Mouse (Mus musculus): ENCODE results near the gene Tmem119. TPM values are rescaled to one million over a fixed set of nuclear protein-coding genes. Genes with fewer than 3 reads are reported as not detected.

The Tmem119 gene
- total and polyA plus RNA-seq, 2 experiments from 2014 or later, result 12.4 to 28.4 TPM

DNA sequence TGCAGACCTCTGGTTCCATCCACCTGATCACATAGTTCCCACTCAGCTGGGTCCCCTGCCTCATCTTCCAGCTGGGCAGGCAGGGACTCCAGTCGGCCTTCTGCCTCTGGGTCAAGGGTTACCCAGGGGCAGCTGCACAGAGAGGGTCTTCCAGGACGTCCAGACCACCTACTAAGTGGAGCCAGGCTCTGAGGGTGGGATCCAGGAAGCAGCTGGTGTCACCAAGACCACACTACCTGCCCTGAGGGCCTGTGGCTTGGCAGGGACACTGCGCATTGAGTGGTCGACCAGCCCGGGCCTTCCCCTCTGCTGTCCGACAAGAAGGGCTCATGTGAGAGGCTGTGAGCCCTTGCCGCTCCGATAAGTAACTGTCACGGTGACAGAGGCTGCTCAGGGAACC lies 7.4 kb upstream of the Tmem119 start:
- H3K4me1 ChIP-seq (ENCODE audit: control insufficient read depth, insufficient read depth), result no peaks in the 10 kb centered on the region
- H3K4me2 ChIP-seq (ENCODE audit: low read depth, low read length), result no peak overlapping the region
- no peak for DNase-seq (ENCODE audit: low spot score)
- no peaks in the 10 kb centered on the region for H3K36me3 ChIP-seq (replicated peaks; ENCODE audit: control insufficient read depth, insufficient read depth, low read length)
- TF ChIP-seq CTCF (IDR thresholded peaks at IDR 0.05; ENCODE audit: low read depth) (no peak), EP300 (IDR thresholded peaks at IDR 0.05; ENCODE audit: low read depth) (no peak)
- 0 out of 2 replicates have a peak, but pooled peaks cover 3% of the 10 kb centered on the region for H3K9me3 ChIP-seq (replicated peaks; ENCODE audit: control insufficient read depth, low read length)
- H3K4me3 ChIP-seq (ENCODE audit: low read depth, low read length), result no peak overlapping the region
- WGBS, result 46% methylated on average over 9 of the region's 9 CpGs
- no peak overlapping the region for H3K9ac ChIP-seq (replicated peaks; ENCODE audit: low read depth, low read length)
- ATAC-seq (ENCODE audit: insufficient read depth, low read depth), result 0 out of 2 replicates have a peak, but pooled peaks have one; percentile 11
- 0 out of 2 replicates have a peak, but pooled peaks cover 4% of the 10 kb centered on the region for H3K27me3 ChIP-seq (ENCODE audit: control insufficient read depth, insufficient read depth, low read length)
- H3K27ac ChIP-seq (ENCODE audit: low read depth), result no peak overlapping the region

DNA sequence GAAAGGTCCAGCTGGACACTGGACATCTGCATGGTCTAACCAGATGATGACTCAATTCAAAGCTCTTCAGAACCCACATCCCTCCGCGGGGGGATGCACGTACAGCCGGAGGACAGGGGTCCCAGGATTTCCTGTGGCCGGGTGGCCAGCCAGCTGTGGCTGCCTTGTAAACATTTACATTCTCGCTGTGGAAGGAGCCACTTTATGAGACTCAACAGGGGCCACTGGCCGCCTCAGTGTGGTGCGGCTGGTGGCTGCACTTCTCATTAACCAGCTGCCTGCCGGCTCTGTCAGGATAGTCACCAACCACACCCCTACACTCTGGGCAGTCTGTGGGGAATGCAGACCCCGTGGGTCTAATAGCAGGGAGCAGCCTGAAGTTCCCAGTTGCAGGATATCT lies 6.1 kb upstream of the Tmem119 start:
- ATAC-seq (ENCODE audit: insufficient read depth, low read depth), result no peak

DNA sequence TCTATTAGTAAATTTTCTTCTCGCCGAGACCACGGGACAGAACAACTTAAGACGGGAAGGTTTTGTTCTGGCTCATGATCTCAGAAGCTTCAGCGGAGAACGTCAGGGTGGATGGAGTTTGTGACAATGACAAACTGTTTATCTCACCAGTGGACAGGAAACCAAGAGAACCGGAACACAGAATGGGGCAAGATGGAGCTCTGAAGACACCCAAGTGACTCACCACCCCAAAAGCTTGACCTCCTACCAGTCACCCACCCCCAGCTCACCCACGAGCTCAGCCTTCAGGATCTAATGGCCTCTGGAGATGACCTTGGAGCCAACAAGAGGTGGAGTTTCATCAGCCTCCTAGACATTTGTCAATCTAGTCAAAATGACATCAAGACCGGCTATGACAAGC lies 5.0 kb upstream of the Tmem119 start:
- no peak for ATAC-seq (ENCODE audit: insufficient read depth, low read depth)
- Histone ChIP-seq H3K9me3 (replicated peaks; ENCODE audit: control insufficient read depth, low read length) (no peaks in the 10 kb centered on the region), H3K27me3 (ENCODE audit: control insufficient read depth, insufficient read depth, low read length) (peaks cover 10% of the 10 kb centered on the region), H3K36me3 (replicated peaks; ENCODE audit: control insufficient read depth, insufficient read depth, low read length) (no peaks in the 10 kb centered on the region), H3K9ac (replicated peaks; ENCODE audit: low read depth, low read length) (no peak overlapping the region), H3K4me2 (ENCODE audit: low read depth, low read length) (no peak overlapping the region), H3K4me1 (ENCODE audit: control insufficient read depth, insufficient read depth) (no peaks in the 10 kb centered on the region), H3K4me3 (ENCODE audit: low read depth, low read length) (no peak overlapping the region), H3K27ac (ENCODE audit: low read depth) (no peak overlapping the region)
- no peak for DNase-seq (ENCODE audit: low spot score)
- TF ChIP-seq EP300 (IDR thresholded peaks at IDR 0.05; ENCODE audit: low read depth) (no peak), CTCF (IDR thresholded peaks at IDR 0.05; ENCODE audit: low read depth) (no peak)
- 75% methylated on average over 9 of the region's 9 CpGs for WGBS

More for the DNA sequence above, 6.1 kb upstream of the Tmem119 start:
- TF ChIP-seq CTCF (IDR thresholded peaks at IDR 0.05; ENCODE audit: low read depth) (no peak), EP300 (IDR thresholded peaks at IDR 0.05; ENCODE audit: low read depth) (no peak)
- no peak overlapping the region for H3K4me2 ChIP-seq (ENCODE audit: low read depth, low read length)
- H3K4me3 ChIP-seq (ENCODE audit: low read depth, low read length), result no peak overlapping the region
- H3K27ac ChIP-seq (ENCODE audit: low read depth), result no peak overlapping the region
- H3K4me1 ChIP-seq (ENCODE audit: control insufficient read depth, insufficient read depth), result no peaks in the 10 kb centered on the region
- DNase-seq (ENCODE audit: low spot score), result no peak
- H3K9me3 ChIP-seq (replicated peaks; ENCODE audit: control insufficient read depth, low read length), result 0 out of 2 replicates have a peak, but pooled peaks cover 2% of the 10 kb centered on the region
- H3K36me3 ChIP-seq (replicated peaks; ENCODE audit: control insufficient read depth, insufficient read depth, low read length), result no peaks in the 10 kb centered on the region
- 0 out of 2 replicates have a peak, but pooled peaks cover 4% of the 10 kb centered on the region for H3K27me3 ChIP-seq (ENCODE audit: control insufficient read depth, insufficient read depth, low read length)
- 27% methylated on average over 10 of the region's 10 CpGs for WGBS
- no peak overlapping the region for H3K9ac ChIP-seq (replicated peaks; ENCODE audit: low read depth, low read length)

DNA sequence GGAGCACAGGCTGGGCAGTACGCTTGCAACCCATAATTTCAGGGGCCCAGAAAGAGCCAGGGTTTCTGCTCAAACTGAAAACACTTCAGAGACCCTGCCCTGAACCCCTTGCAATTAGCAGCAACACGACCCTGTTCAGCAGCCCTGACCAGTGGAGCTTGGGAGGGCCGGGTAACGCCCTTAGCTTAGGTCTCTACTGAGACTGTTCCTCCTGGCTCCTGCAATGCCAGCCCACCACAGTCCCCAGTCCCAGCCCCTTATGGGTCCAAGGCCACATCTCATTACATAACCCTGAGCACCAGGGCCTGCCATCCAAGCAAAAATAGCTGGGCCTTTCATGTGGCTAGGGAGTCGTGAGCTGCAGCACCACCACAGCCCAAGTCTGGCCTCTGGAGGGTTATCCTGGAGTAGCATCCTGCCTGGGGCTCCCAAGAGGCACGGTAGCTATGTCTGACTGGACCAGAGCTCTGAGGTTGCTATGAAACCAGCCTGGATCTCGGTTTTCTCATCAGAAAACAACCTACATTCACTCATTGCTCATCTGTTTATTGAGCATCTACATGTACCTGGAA lies 4.2 kb upstream of the Tmem119 start:
- WGBS, result 49% methylated on average over 7 of the region's 7 CpGs
- TF ChIP-seq CTCF (IDR thresholded peaks at IDR 0.05; ENCODE audit: low read depth) (no peak), EP300 (IDR thresholded peaks at IDR 0.05; ENCODE audit: low read depth) (no peak)
- H3K9ac ChIP-seq (replicated peaks; ENCODE audit: low read depth, low read length), result no peak overlapping the region
- H3K27me3 ChIP-seq (ENCODE audit: control insufficient read depth, insufficient read depth, low read length), result peaks cover 13% of the 10 kb centered on the region
- no peaks in the 10 kb centered on the region for H3K9me3 ChIP-seq (replicated peaks; ENCODE audit: control insufficient read depth, low read length)
- DNase-seq (ENCODE audit: low spot score), result no peak
- H3K36me3 ChIP-seq (replicated peaks; ENCODE audit: control insufficient read depth, insufficient read depth, low read length), result no peaks in the 10 kb centered on the region
- H3K4me2 ChIP-seq (ENCODE audit: low read depth, low read length), result no peak overlapping the region
- H3K4me3 ChIP-seq (ENCODE audit: low read depth, low read length), result no peak overlapping the region
- no peak for ATAC-seq (ENCODE audit: insufficient read depth, low read depth)
- H3K4me1 ChIP-seq (ENCODE audit: control insufficient read depth, insufficient read depth), result no peaks in the 10 kb centered on the region
- no peak overlapping the region for H3K27ac ChIP-seq (ENCODE audit: low read depth)

DNA sequence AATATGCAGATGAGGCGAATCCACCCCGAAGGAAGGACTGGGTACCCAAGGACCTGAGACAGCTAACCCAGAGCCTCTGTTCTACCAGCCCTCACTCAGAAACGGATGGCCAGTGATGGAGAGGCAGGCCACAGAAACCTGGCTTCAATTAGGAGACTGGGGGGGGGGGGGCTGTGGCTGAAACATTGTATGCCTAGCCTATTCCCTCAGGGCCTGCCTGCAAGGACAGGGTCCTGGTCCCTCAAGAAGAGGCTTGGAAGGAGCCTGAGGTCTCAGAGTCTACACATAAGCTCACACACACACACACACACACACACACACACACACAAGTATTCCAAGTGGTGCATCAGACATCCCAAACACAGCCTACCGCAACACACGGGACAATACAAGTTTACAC lies 625 bp downstream of the Tmem119 start:
- WGBS, result 44% methylated on average over 5 of the region's 5 CpGs
- no peak for TF ChIP-seq CTCF (IDR thresholded peaks at IDR 0.05; ENCODE audit: low read depth)
- no peak for TF ChIP-seq EP300 (IDR thresholded peaks at IDR 0.05; ENCODE audit: low read depth)
- H3K27ac ChIP-seq (ENCODE audit: low read depth), result peak overlapping the region; percentile 48
- ATAC-seq (ENCODE audit: insufficient read depth, low read depth), result no peak
- no peaks in the 10 kb centered on the region for H3K9me3 ChIP-seq (replicated peaks; ENCODE audit: control insufficient read depth, low read length)
- H3K4me2 ChIP-seq (ENCODE audit: low read depth, low read length), result peak overlapping the region; percentile 44
- no peaks in the 10 kb centered on the region for H3K4me1 ChIP-seq (ENCODE audit: control insufficient read depth, insufficient read depth)
- H3K27me3 ChIP-seq (ENCODE audit: control insufficient read depth, insufficient read depth, low read length), result peaks cover 25% of the 10 kb centered on the region
- no peak for DNase-seq (ENCODE audit: low spot score)
- peak overlapping the region; percentile 38 for H3K4me3 ChIP-seq (ENCODE audit: low read depth, low read length)
- 0 out of 2 replicates have a peak overlapping the region, but pooled peaks have one; percentile 30 for H3K9ac ChIP-seq (replicated peaks; ENCODE audit: low read depth, low read length)
- no peaks in the 10 kb centered on the region for H3K36me3 ChIP-seq (replicated peaks; ENCODE audit: control insufficient read depth, insufficient read depth, low read length)

DNA sequence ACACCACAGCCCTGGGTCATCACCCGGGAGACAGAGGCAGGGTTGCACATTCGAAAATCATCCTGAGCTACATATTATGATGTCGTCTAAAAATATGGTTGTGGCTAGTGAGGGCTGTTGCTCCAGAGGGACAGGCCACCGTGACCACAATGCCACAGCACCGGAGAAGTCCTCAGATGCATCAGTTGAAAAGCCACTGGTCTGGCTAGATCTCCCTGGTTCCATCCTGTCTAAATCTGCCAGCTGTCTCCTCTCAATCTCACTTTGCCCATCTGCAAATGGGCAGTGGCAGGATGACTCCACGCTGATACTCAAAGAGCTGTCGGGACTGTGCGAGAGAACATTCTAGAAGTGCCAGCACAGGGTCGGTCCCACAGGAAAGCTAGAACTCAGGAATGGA lies 1.8 kb downstream of the Tmem119 start:
- DNase-seq (ENCODE audit: low spot score), result no peak
- no peak overlapping the region for H3K9ac ChIP-seq (replicated peaks; ENCODE audit: low read depth, low read length)
- ATAC-seq (ENCODE audit: insufficient read depth, low read depth), result no peak
- no peaks in the 10 kb centered on the region for H3K4me1 ChIP-seq (ENCODE audit: control insufficient read depth, insufficient read depth)
- no peak overlapping the region for H3K4me3 ChIP-seq (ENCODE audit: low read depth, low read length)
- H3K27ac ChIP-seq (ENCODE audit: low read depth), result no peak overlapping the region
- H3K27me3 ChIP-seq (ENCODE audit: control insufficient read depth, insufficient read depth, low read length), result peaks cover 25% of the 10 kb centered on the region
- no peak overlapping the region; the same call in 1 of the 2 replicates for H3K4me2 ChIP-seq (ENCODE audit: low read depth, low read length)
- no peaks in the 10 kb centered on the region for H3K9me3 ChIP-seq (replicated peaks; ENCODE audit: control insufficient read depth, low read length)
- WGBS, result 70% methylated on average over 9 of the region's 9 CpGs
- no peaks in the 10 kb centered on the region for H3K36me3 ChIP-seq (replicated peaks; ENCODE audit: control insufficient read depth, insufficient read depth, low read length)
- TF ChIP-seq EP300 (IDR thresholded peaks at IDR 0.05; ENCODE audit: low read depth), result no peak
- no peak for TF ChIP-seq CTCF (IDR thresholded peaks at IDR 0.05; ENCODE audit: low read depth)
